Mouse (Mus musculus) embryonic facial prominence, embryonic 13.5 days (tissue): ENCODE measurements around the gene Wdr47. TPM values are rescaled to one million over a fixed set of nuclear protein-coding genes. Genes with fewer than 3 reads are reported as not detected.

Experiments used
- ATAC-seq: fragments of 200-750 bp; cut with Nextera tagmentation; 2 replicates; pipeline ENCODE4 v1.8.0; 2017; ENCODE audit warnings: low read depth; ENCODE audit not compliant: insufficient number of reproducible peaks, insufficient read depth, low FRiP score, low TSS enrichment
- H3K27ac ChIP-seq: fragments of 300-500 bp; sonication (generic); 2 replicates; pipeline ENCODE4 v1.5.1; 2015; ENCODE audit warnings: moderate library complexity, mild to moderate bottlenecking, inconsistent platforms
- H3K27me3 ChIP-seq: fragments of 300-500 bp; sonication (generic); 2 replicates; pipeline ENCODE4 v1.6.1; 2015; ENCODE audit warnings: mild to moderate bottlenecking, inconsistent platforms
- H3K36me3 ChIP-seq: fragments of 300-500 bp; sonication (generic); 2 replicates; pipeline ENCODE4 v1.6.1; 2015; ENCODE audit warnings: mild to moderate bottlenecking, inconsistent platforms
- H3K4me1 ChIP-seq: fragments of 300-500 bp; sonication (generic); 2 replicates; pipeline ENCODE4 v1.6.1; 2015; ENCODE audit warnings: inconsistent platforms
- H3K4me2 ChIP-seq: fragments of 300-500 bp; sonication (generic); 2 replicates; pipeline ENCODE4 v1.6.1; 2015; ENCODE audit warnings: moderate library complexity, mild to moderate bottlenecking, inconsistent platforms
- H3K4me3 ChIP-seq: fragments of 300-500 bp; sonication (generic); 2 replicates; pipeline ENCODE4 v1.5.1; 2015; ENCODE audit warnings: mild to moderate bottlenecking, inconsistent platforms
- H3K9ac ChIP-seq: fragments of 300-500 bp; sonication (generic); 2 replicates; pipeline ENCODE4 v1.6.1; 2015; ENCODE audit warnings: mild to moderate bottlenecking, inconsistent platforms
- H3K9me3 ChIP-seq: fragments of 300-500 bp; sonication (generic); 2 replicates; pipeline ENCODE4 v1.6.1; 2016; ENCODE audit warnings: inconsistent platforms
- WGBS: fragments of 180-500 bp; shearing (Covaris S2); methylation state at CpG from one replicate; pipeline ENCODE4 v1.1.7; 2015; ENCODE audit warnings: mixed read lengths; 5-methylcytosine and 5-hydroxymethylcytosine counted together
- polyA plus RNA-seq: library from polyadenylated mRNA; unstranded; fragments of >200 nt; fragmentation: Nextera tagmentation; extraction: Ambion mirVana; gene quantifications from 2 replicates; pipeline ENCODE4 v1.2.1, GENCODE M21; 2015

Wdr47 gene
- polyA plus RNA-seq, 1 experiment from 2014 or later: 14.9 TPM

DNA sequence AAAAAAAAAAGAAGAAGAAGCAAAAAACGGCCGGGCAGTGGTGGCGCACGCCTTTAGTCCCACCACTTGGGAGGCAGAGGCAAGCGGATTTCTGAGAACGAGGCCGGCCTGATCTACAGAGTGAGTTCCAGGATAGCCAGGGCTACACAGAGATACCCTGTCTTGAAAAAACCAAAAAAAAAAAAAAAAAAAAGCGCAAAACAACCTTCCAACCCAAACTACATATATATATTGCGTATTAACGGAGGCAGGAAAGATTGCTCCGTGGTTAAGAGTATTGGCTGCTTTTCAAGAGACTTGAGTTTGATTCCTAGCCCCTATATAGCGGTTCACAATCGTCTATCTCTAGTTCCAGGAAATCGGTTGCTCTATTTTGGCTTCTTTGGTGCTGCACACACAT is 20.3 kb upstream of the Wdr47 start:
- Histone ChIP-seq H3K4me3 (peak overlapping the region; percentile 70; the same call in 1 of the 2 replicates), H3K36me3 (no peaks in the 10 kb centered on the region), H3K27me3 (no peaks in the 10 kb centered on the region), H3K4me2 (peak overlapping the region; percentile 70), H3K4me1 (peaks cover 23% of the 10 kb centered on the region), H3K9ac (no peak overlapping the region), H3K27ac (no peak overlapping the region), H3K9me3 (no peaks in the 10 kb centered on the region)
- 87% methylated on average over 14 of the region's 14 CpGs for WGBS
- ATAC-seq: no peak

- Histone ChIP-seq H3K4me1 (peaks cover 23% of the 10 kb centered on the region), H3K9ac (peak within 1 kb of the TSS; percentile 84), H3K4me3 (peak within 1 kb of the TSS; percentile 70), H3K36me3 (no peaks in the 10 kb centered on the region), H3K4me2 (peak within 1 kb of the TSS; percentile 70), H3K9me3 (no peaks in the 10 kb centered on the region), H3K27me3 (no peaks in the 10 kb centered on the region), H3K27ac (peak within 1 kb of the TSS; percentile 73)
- 1% methylated on average over 42 of the region's 42 CpGs for WGBS
- ATAC-seq: peak; percentile 96
Measured at GRCm38 (mm10) chr3:108571443-108572294, 19.4 kb upstream of the Wdr47 start, which contains the start of gene Taf13. Gene Taf13 (plus strand): TSS chr3:108571698.

DNA sequence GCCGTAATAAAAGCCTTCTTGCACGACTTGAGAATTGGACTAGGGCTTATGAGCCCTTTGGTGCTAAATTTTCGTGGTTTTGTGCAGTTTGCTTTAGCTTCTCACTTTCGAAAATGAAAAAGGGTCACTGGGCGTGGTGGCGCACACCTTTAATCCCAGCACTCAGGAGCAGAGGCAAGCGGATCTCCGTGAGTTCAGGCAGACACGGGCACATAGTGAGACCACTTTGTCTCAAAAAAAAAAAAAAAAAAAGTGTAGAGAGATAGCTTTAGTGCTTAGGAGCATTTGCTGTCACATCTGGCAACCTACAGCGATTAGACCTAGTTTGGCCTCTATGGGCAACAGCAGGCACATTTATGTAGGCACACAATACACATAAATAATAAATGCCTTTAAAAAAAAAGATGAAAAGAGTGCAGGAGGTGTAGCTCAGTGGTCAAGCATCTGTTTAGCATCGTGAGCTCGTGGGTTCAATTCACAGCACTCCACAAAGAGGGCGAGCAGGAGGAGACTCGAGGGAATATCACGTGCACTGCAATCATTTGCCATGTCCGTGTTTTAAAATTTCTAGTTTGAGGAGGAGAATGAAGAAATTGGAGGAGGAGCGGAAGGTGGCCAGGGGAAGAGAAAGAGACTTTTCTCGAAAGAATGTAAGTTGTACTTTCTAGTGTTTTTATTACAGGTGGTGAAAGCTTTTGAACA is 18.6 kb upstream of the Wdr47 start:
- Histone ChIP-seq H3K36me3 (0 out of 2 replicates have a peak, but pooled peaks cover 3% of the 10 kb centered on the region), H3K9ac (peak overlapping the region; percentile 84), H3K4me2 (peak overlapping the region; percentile 70), H3K27ac (no peak overlapping the region), H3K4me1 (peaks cover 23% of the 10 kb centered on the region), H3K9me3 (no peaks in the 10 kb centered on the region), H3K27me3 (no peaks in the 10 kb centered on the region), H3K4me3 (peak overlapping the region; percentile 70)
- 44% methylated on average over 18 of the region's 18 CpGs for WGBS
- no peak for ATAC-seq

GRCm38 (mm10) chr3:108574018-108574417 is 17.1 kb upstream of the Wdr47 start:
- WGBS: 90% methylated on average over 5 of the region's 5 CpGs

GRCm38 (mm10) chr3:108584580-108584979 is 6.5 kb upstream of the Wdr47 start:
- H3K9ac ChIP-seq: no peak overlapping the region
- H3K27me3 ChIP-seq: no peaks in the 10 kb centered on the region
- no peak for ATAC-seq
- H3K36me3 ChIP-seq: no peaks in the 10 kb centered on the region; the same call in 1 of the 2 replicates
- H3K4me2 ChIP-seq: no peak overlapping the region
- H3K4me1 ChIP-seq: no peaks in the 10 kb centered on the region
- no peaks in the 10 kb centered on the region for H3K9me3 ChIP-seq
- WGBS: 85% methylated on average over 4 of the region's 4 CpGs
- no peak overlapping the region for H3K27ac ChIP-seq
- no peak overlapping the region for H3K4me3 ChIP-seq

More at GRCm38 (mm10) chr3:108574018-108574417, 17.1 kb upstream of the Wdr47 start:
- ATAC-seq: no peak
- H3K4me1 ChIP-seq: peaks cover 19% of the 10 kb centered on the region
- H3K27ac ChIP-seq: no peak overlapping the region
- no peaks in the 10 kb centered on the region for H3K27me3 ChIP-seq
- no peaks in the 10 kb centered on the region for H3K9me3 ChIP-seq
- no peak overlapping the region for H3K4me2 ChIP-seq
- peaks cover 18% of the 10 kb centered on the region for H3K36me3 ChIP-seq
- H3K4me3 ChIP-seq: no peak overlapping the region
- H3K9ac ChIP-seq: 0 out of 2 replicates have a peak overlapping the region, but pooled peaks have one; percentile 46

GRCm38 (mm10) chr3:108588446-108588845 is 2.6 kb upstream of the Wdr47 start:
- Histone ChIP-seq H3K4me2 (no peak overlapping the region), H3K4me1 (peaks cover 5% of the 10 kb centered on the region; the same call in 1 of the 2 replicates), H3K4me3 (no peak overlapping the region), H3K36me3 (no peaks in the 10 kb centered on the region), H3K9ac (no peak overlapping the region), H3K27ac (no peak overlapping the region), H3K27me3 (no peaks in the 10 kb centered on the region), H3K9me3 (no peaks in the 10 kb centered on the region)
- 38% methylated on average over 2 of the region's 2 CpGs for WGBS
- ATAC-seq: no peak

DNA sequence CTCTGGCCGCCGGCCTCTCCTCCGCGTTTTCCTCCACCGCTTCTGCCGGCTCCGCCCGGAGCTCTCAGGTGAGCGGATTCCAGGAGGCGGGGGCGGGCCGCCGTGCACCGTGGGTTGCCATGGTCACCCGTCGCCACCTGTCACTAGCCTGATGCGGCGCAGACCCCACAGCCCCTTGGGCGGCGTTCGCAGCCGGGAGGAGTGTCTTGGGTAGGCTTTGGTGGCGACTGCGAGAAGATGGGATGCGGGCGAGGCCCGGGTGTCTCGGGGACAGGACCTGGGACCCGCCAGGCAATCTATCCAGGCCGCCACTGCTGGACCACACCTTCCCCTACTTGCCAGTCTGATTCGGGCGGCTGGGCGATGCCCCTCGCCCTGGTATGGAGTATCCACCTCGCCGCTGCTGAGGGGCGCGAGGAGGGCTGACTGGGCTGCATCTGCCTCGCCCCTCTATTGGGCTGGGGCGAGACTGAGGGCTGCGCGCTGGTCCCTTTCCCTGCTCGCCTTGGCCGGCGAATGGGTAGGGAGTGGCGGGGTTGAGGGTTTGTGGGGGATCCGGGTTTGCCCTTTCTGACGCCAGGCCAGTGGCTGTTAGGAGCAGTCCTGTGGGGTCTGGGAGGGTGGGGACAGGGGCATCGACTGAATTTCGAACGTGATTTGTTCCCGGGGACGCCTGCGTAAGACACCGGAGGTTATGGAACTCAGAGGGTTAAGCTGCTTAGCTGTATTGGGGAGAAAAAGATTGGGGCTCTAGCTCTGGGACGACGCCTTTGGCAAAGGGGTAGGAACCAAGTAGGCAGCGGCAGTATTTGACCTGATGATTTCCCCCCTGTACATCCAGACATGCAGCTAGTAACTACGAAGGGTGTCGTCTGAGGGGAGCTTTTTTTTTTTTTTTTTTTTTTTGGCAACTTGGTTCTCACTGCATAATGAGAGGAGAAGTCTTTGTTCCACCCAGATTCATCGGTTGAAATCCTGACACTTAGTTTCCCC is 747 bp downstream of the Wdr47 start:
- H3K27ac ChIP-seq: peak overlapping the region; percentile 63
- ATAC-seq: peak; percentile 77
- no peaks in the 10 kb centered on the region for H3K9me3 ChIP-seq
- H3K27me3 ChIP-seq: no peaks in the 10 kb centered on the region
- peak overlapping the region; percentile 83 for H3K9ac ChIP-seq
- no peaks in the 10 kb centered on the region for H3K36me3 ChIP-seq
- peak overlapping the region; percentile 95 for H3K4me3 ChIP-seq
- H3K4me1 ChIP-seq: peaks cover 5% of the 10 kb centered on the region; the same call in 1 of the 2 replicates
- under 1% methylated on average over 61 of the region's 61 CpGs for WGBS
- peak overlapping the region; percentile 96 for H3K4me2 ChIP-seq

DNA sequence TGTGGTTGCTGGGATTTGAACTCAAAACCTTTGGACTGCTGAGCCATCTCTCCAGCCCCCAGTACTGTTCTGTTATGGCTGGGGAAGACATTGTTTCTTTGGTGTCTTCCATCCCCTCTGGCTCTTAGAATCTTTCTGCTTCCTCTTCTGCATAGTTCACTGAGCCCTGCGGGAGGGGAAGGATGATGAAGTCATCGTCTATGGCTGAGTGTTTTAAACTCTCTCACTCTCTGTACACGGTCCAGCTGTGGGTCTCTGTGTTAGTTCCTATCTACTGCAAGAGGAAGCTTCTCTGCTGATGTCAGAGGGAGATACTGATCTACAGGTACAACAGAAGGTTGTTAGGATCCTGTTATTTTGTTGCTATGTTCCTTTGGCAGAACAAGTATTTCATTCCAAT is 17.8 kb downstream of the Wdr47 start:
- no peak overlapping the region for H3K4me2 ChIP-seq
- no peaks in the 10 kb centered on the region for H3K27me3 ChIP-seq
- no peaks in the 10 kb centered on the region for H3K4me1 ChIP-seq
- H3K27ac ChIP-seq: no peak overlapping the region
- 70% methylated on average over 3 of the region's 3 CpGs for WGBS
- no peak overlapping the region for H3K4me3 ChIP-seq
- H3K36me3 ChIP-seq: no peaks in the 10 kb centered on the region; the same call in 1 of the 2 replicates
- ATAC-seq: no peak
- no peak overlapping the region for H3K9ac ChIP-seq
- no peaks in the 10 kb centered on the region for H3K9me3 ChIP-seq

DNA sequence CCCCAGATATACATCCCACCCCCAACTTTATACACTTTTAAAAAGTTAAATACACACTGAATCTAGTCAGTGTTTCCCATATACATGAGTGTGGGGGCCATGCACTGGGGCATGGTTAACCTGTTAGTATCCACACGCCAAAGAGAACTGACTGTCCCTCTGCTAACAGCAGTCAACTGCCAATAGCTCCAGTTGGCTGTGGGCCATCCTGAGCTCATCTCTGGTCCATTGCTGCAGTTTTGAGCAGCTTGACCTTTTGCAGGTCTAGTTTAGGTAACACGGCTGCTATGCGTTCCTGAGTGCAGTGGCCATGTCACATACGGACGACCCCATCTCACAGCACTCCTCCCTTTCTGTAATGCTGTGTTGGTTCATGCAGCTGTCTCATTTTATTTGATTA is 43.7 kb downstream of the Wdr47 start:
- Histone ChIP-seq H3K27me3 (no peaks in the 10 kb centered on the region), H3K4me3 (no peak overlapping the region), H3K9ac (no peak overlapping the region), H3K36me3 (peaks cover 8% of the 10 kb centered on the region; the same call in 1 of the 2 replicates), H3K9me3 (no peaks in the 10 kb centered on the region), H3K4me1 (no peaks in the 10 kb centered on the region), H3K27ac (no peak overlapping the region), H3K4me2 (no peak overlapping the region)
- no peak for ATAC-seq
- WGBS: 75% methylated on average over 5 of the region's 5 CpGs

- no peak overlapping the region for H3K4me3 ChIP-seq
- no peak for ATAC-seq
- H3K9me3 ChIP-seq: no peaks in the 10 kb centered on the region
- no peaks in the 10 kb centered on the region for H3K4me1 ChIP-seq
- H3K4me2 ChIP-seq: no peak overlapping the region
- H3K9ac ChIP-seq: no peak overlapping the region
- H3K27ac ChIP-seq: no peak overlapping the region
- H3K27me3 ChIP-seq: no peaks in the 10 kb centered on the region
- peaks cover 11% of the 10 kb centered on the region for H3K36me3 ChIP-seq
- WGBS: 70% methylated on average over 4 of the region's 4 CpGs
Measured at GRCm38 (mm10) chr3:108639412-108639811, 48.3 kb downstream of the Wdr47 start.

DNA sequence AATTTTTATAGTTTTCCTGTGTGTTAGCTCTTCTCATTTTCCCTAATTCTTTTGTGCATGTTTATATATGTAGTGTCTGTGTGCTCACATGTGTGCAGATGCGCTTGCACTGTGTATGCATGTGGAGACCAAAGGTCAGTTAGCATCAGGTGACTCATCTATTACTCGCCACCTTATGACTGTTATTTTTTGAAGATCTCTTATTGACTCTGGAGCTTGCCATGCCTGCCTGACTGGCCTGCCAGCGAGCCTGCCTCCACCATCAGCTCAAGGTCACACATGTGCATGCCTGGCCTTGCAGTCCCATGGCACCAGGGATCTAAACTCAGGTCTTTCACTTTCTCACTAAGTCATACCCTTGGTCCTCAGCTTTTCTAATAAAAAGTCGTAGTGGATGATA is 49.9 kb downstream of the Wdr47 start:
- no peak overlapping the region for H3K9ac ChIP-seq
- H3K9me3 ChIP-seq: no peaks in the 10 kb centered on the region
- no peak overlapping the region for H3K4me3 ChIP-seq
- H3K36me3 ChIP-seq: peaks cover 21% of the 10 kb centered on the region
- 84% methylated on average over 4 of the region's 4 CpGs for WGBS
- H3K4me2 ChIP-seq: no peak overlapping the region
- H3K4me1 ChIP-seq: no peaks in the 10 kb centered on the region
- H3K27me3 ChIP-seq: no peaks in the 10 kb centered on the region
- ATAC-seq: no peak
- no peak overlapping the region for H3K27ac ChIP-seq
